Mouse (Mus musculus): Measurements from ENCODE around the gene Rplp1.

DNA sequence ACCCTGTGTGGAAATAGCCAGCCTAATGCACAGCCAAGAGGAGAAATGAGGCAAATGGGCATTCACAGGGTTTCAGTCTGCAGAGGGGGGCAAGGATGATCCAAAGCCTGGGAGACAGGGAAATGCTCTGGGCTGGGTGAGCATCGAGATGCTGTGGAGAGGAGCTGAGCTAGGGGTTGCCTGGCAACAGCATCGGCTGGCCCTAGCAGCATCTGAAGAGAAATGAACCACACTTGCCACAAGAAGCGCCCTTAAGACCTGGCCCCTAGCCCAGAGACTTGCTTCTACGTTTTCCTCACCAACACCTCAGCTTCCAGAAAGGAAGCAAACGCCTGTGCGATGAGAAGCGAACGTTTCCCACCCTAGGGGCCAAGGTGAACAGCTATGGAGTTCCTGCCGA is 11.9 kb downstream of the Rplp1 start:
- TF ChIP-seq CTCF (IDR thresholded peaks at IDR 0.05; ENCODE audit: low read depth, low read length): no peak
- TF ChIP-seq POLR2A (IDR thresholded peaks at IDR 0.05; ENCODE audit: extremely low read depth, insufficient read depth, low read length): no peak

Measured in liver, adult 2 months (tissue).